Mouse (Mus musculus) embryonic facial prominence, embryonic 13.5 days (tissue): ENCODE results near the gene Pdyn. TPM values are rescaled to one million over a fixed set of nuclear protein-coding genes. Genes with fewer than 3 reads are reported as not detected.

Experiments used
- ATAC-seq: fragments of 200-750 bp; cut with Nextera tagmentation; 2 replicates; pipeline ENCODE4 v1.8.0; 2017; ENCODE audit warnings: low read depth; ENCODE audit not compliant: insufficient number of reproducible peaks, insufficient read depth, low FRiP score, low TSS enrichment
- H3K27ac ChIP-seq: fragments of 300-500 bp; sonication (generic); 2 replicates; pipeline ENCODE4 v1.5.1; 2015; ENCODE audit warnings: moderate library complexity, mild to moderate bottlenecking, inconsistent platforms
- H3K27me3 ChIP-seq: fragments of 300-500 bp; sonication (generic); 2 replicates; pipeline ENCODE4 v1.6.1; 2015; ENCODE audit warnings: mild to moderate bottlenecking, inconsistent platforms
- H3K36me3 ChIP-seq: fragments of 300-500 bp; sonication (generic); 2 replicates; pipeline ENCODE4 v1.6.1; 2015; ENCODE audit warnings: mild to moderate bottlenecking, inconsistent platforms
- H3K4me1 ChIP-seq: fragments of 300-500 bp; sonication (generic); 2 replicates; pipeline ENCODE4 v1.6.1; 2015; ENCODE audit warnings: inconsistent platforms
- H3K4me2 ChIP-seq: fragments of 300-500 bp; sonication (generic); 2 replicates; pipeline ENCODE4 v1.6.1; 2015; ENCODE audit warnings: moderate library complexity, mild to moderate bottlenecking, inconsistent platforms
- H3K4me3 ChIP-seq: fragments of 300-500 bp; sonication (generic); 2 replicates; pipeline ENCODE4 v1.5.1; 2015; ENCODE audit warnings: mild to moderate bottlenecking, inconsistent platforms
- H3K9ac ChIP-seq: fragments of 300-500 bp; sonication (generic); 2 replicates; pipeline ENCODE4 v1.6.1; 2015; ENCODE audit warnings: mild to moderate bottlenecking, inconsistent platforms
- H3K9me3 ChIP-seq: fragments of 300-500 bp; sonication (generic); 2 replicates; pipeline ENCODE4 v1.6.1; 2016; ENCODE audit warnings: inconsistent platforms
- WGBS: fragments of 180-500 bp; shearing (Covaris S2); methylation state at CpG from one replicate; pipeline ENCODE4 v1.1.7; 2015; ENCODE audit warnings: mixed read lengths; 5-methylcytosine and 5-hydroxymethylcytosine counted together
- polyA plus RNA-seq: library from polyadenylated mRNA; unstranded; fragments of >200 nt; fragmentation: Nextera tagmentation; extraction: Ambion mirVana; gene quantifications from 2 replicates; pipeline ENCODE4 v1.2.1, GENCODE M21; 2015

Pdyn gene
- polyA plus RNA-seq, 1 experiment from 2014 or later = 0.22 TPM

DNA sequence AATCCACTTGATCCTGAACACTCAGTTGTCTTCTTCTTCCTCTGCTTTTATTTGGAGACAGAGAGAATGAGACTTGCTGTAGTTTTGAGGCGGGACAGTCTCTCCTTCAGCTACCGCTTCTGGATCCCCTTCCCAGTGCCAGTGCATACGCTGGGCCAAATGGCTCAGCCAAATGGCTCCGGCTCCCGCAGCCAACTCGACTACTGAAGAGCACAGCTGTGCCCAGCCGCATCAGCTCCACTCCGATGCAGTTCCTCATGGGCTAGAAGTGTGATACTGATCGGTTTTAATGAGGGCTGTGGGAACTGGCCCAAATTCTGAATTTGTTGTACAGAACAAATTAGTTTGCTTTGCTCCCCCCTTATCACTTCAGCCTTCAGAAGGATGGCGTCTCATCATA, 12.7 kb downstream of the Pdyn start:
- 82% methylated on average over 10 of the region's 10 CpGs for WGBS
- Histone ChIP-seq H3K27me3 (no peaks in the 10 kb centered on the region), H3K36me3 (no peaks in the 10 kb centered on the region), H3K4me3 (no peak overlapping the region), H3K4me1 (no peaks in the 10 kb centered on the region), H3K9me3 (no peaks in the 10 kb centered on the region), H3K27ac (no peak overlapping the region), H3K9ac (no peak overlapping the region), H3K4me2 (no peak overlapping the region)
- no peak for ATAC-seq

GRCm38 (mm10) chr2:129684014-129684413, 15.6 kb downstream of the Pdyn start:
- no peaks in the 10 kb centered on the region for H3K9me3 ChIP-seq
- WGBS = 56% methylated on average over 4 of the region's 4 CpGs
- no peak overlapping the region for H3K4me3 ChIP-seq
- H3K36me3 ChIP-seq = no peaks in the 10 kb centered on the region
- H3K4me1 ChIP-seq = no peaks in the 10 kb centered on the region
- no peak overlapping the region for H3K9ac ChIP-seq
- H3K27ac ChIP-seq = no peak overlapping the region
- H3K27me3 ChIP-seq = no peaks in the 10 kb centered on the region
- ATAC-seq = no peak
- H3K4me2 ChIP-seq = no peak overlapping the region

- Histone ChIP-seq H3K27me3 (peaks cover 3% of the 10 kb centered on the region; the same call in 1 of the 2 replicates), H3K9me3 (no peaks in the 10 kb centered on the region), H3K36me3 (no peaks in the 10 kb centered on the region), H3K9ac (no peak overlapping the region), H3K4me2 (no peak overlapping the region), H3K4me3 (no peak overlapping the region), H3K27ac (no peak overlapping the region), H3K4me1 (no peaks in the 10 kb centered on the region)
- WGBS = 81% methylated on average over 3 of the region's 3 CpGs
- no peak for ATAC-seq
Measured at GRCm38 (mm10) chr2:129680236-129680635, 19.4 kb downstream of the Pdyn start.

DNA sequence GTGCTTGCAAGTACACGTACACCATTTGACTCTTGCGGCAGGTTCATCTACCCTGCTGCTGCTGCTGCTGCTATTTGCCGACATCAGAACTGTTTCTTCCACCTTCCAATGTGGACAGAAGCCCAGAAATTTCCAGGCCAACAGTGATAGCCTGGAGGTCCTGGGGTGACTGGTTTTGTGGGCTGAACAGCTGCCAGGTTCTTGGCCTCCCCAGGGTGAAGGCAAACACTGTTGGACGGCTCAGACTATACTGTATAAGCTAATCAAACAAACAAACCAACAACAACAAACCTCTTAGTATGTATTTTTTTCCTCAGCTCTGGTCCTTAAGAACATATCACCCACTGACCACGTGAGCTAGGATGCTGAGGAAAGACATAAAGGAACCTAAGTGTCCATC, 20.6 kb downstream of the Pdyn start:
- no peaks in the 10 kb centered on the region for H3K4me1 ChIP-seq
- no peak for ATAC-seq
- peaks cover 3% of the 10 kb centered on the region; the same call in 1 of the 2 replicates for H3K27me3 ChIP-seq
- H3K36me3 ChIP-seq = no peaks in the 10 kb centered on the region
- no peaks in the 10 kb centered on the region for H3K9me3 ChIP-seq
- 77% methylated on average over 5 of the region's 5 CpGs for WGBS
- H3K4me3 ChIP-seq = no peak overlapping the region
- no peak overlapping the region for H3K27ac ChIP-seq
- H3K9ac ChIP-seq = no peak overlapping the region
- no peak overlapping the region for H3K4me2 ChIP-seq

DNA sequence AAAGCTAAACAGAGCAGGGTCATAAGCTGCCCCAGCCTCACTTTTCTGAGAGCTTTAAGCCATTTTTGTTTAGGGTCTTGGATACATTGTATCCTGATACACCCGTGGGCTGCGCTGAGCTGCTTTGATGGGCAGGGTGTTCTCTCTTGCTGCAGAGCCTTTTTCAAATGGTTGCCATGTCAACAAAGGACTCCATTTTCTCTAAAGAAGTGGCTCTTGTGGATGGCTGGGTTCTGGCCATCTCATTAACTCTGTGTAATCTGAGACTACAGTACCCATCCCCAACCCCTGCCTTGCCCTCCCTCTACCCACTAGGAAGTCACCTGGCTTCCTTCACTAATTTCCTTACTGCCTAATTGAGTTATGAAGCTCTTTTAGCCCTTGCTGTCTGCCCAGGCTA, 22.0 kb downstream of the Pdyn start:
- Histone ChIP-seq H3K4me2 (no peak overlapping the region), H3K4me3 (no peak overlapping the region), H3K9me3 (no peaks in the 10 kb centered on the region), H3K36me3 (no peaks in the 10 kb centered on the region), H3K9ac (no peak overlapping the region), H3K27me3 (peaks cover 3% of the 10 kb centered on the region; the same call in 1 of the 2 replicates), H3K4me1 (no peaks in the 10 kb centered on the region), H3K27ac (no peak overlapping the region)
- ATAC-seq = no peak
- WGBS = 36% methylated on average over 2 of the region's 2 CpGs

- Histone ChIP-seq H3K27ac (no peak overlapping the region), H3K4me2 (no peak overlapping the region), H3K27me3 (peaks cover 3% of the 10 kb centered on the region; the same call in 1 of the 2 replicates), H3K9ac (no peak overlapping the region), H3K36me3 (no peaks in the 10 kb centered on the region), H3K4me1 (no peaks in the 10 kb centered on the region), H3K4me3 (no peak overlapping the region), H3K9me3 (no peaks in the 10 kb centered on the region)
- 0 out of 2 replicates have a peak, but pooled peaks have one; percentile 56 for ATAC-seq
- WGBS = 28% methylated on average over 13 of the region's 13 CpGs
Measured at GRCm38 (mm10) chr2:129674935-129675634, 24.6 kb downstream of the Pdyn start.

DNA sequence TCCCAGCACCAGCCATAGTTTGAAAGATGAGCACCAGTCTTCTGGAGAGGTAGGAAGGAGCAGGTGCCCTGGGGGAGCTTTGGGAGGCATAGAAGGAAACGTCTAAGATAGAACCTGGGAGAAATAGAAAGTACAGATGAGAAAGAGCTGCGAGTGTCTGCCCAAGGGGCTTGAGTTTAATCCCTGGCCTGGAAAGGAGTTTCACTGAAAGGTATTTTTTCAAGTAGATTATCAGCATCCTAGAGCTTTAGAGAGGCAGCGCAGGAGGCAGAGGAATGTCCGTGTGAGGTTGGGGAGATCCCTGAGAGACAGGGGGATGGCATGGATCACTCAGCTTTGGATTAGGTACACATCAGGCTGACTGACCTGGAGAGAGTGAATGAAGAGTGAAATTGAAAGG, 27.7 kb downstream of the Pdyn start:
- WGBS = 69% methylated on average over 4 of the region's 4 CpGs
- Histone ChIP-seq H3K4me2 (no peak overlapping the region), H3K4me3 (no peak overlapping the region), H3K36me3 (no peaks in the 10 kb centered on the region), H3K9me3 (no peaks in the 10 kb centered on the region), H3K27ac (no peak overlapping the region), H3K27me3 (peaks cover 3% of the 10 kb centered on the region; the same call in 1 of the 2 replicates), H3K4me1 (no peaks in the 10 kb centered on the region), H3K9ac (no peak overlapping the region)
- ATAC-seq = no peak

DNA sequence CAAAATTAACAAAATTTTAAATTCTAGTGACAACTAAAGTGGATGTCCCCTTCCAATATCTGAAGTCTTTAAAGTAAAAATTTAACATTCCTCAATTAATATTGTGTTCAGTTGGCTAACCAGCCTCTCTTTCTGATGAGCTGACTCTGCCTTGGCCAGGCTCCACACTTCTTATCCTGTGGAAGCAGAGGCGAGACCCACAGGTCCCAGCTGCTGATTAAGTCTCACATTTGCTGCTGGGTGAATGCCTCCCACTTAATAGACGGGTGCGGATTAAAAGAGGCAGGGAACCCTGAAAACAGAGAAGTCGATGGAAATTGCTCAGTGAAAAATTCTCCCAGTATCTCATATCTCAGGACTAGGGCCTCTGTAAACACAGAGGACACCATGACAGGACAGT, 37.2 kb downstream of the Pdyn start:
- WGBS = 73% methylated on average over 4 of the region's 4 CpGs
- Histone ChIP-seq H3K27ac (no peak overlapping the region), H3K9ac (no peak overlapping the region), H3K4me2 (no peak overlapping the region), H3K9me3 (no peaks in the 10 kb centered on the region), H3K27me3 (no peaks in the 10 kb centered on the region), H3K36me3 (no peaks in the 10 kb centered on the region), H3K4me3 (no peak overlapping the region), H3K4me1 (no peaks in the 10 kb centered on the region)
- ATAC-seq = no peak

- H3K27ac ChIP-seq = no peak overlapping the region
- H3K4me1 ChIP-seq = no peaks in the 10 kb centered on the region
- no peaks in the 10 kb centered on the region for H3K36me3 ChIP-seq
- H3K27me3 ChIP-seq = no peaks in the 10 kb centered on the region
- H3K4me3 ChIP-seq = no peak overlapping the region
- no peaks in the 10 kb centered on the region for H3K9me3 ChIP-seq
- H3K9ac ChIP-seq = no peak overlapping the region
- WGBS = 65% methylated on average over 6 of the region's 6 CpGs
- ATAC-seq = no peak
- no peak overlapping the region for H3K4me2 ChIP-seq
Measured at GRCm38 (mm10) chr2:129660020-129660419, 39.6 kb downstream of the Pdyn start.

DNA sequence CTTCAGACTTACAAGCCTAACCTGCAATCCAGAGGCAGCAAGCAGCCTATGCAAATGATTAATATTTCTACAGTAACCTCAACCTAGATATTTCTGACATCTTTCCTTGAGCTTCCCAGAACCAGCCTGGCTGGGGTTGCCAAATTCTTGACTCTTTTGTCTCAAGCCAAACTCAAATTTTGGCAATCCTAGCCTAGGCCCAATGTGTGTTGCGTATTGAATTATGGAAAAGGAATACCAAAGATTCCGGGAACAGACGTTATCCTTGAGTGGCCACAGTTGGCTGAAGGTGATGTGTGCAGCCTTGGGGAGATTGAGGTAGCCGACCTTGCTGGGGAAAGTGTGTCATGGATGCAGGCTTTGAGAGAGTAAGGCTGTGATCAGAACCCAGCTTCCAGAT, 40.8 kb downstream of the Pdyn start:
- Histone ChIP-seq H3K27ac (no peak overlapping the region), H3K27me3 (no peaks in the 10 kb centered on the region), H3K36me3 (no peaks in the 10 kb centered on the region), H3K9ac (no peak overlapping the region), H3K4me3 (no peak overlapping the region), H3K4me1 (no peaks in the 10 kb centered on the region), H3K9me3 (no peaks in the 10 kb centered on the region), H3K4me2 (no peak overlapping the region)
- no peak for ATAC-seq
- WGBS = 86% methylated on average over 4 of the region's 4 CpGs

GRCm38 (mm10) chr2:129655033-129655432, 44.6 kb downstream of the Pdyn start:
- no peak overlapping the region for H3K27ac ChIP-seq
- H3K4me3 ChIP-seq = no peak overlapping the region
- H3K27me3 ChIP-seq = no peaks in the 10 kb centered on the region
- WGBS = 83% methylated on average over 4 of the region's 4 CpGs
- H3K9me3 ChIP-seq = no peaks in the 10 kb centered on the region
- no peaks in the 10 kb centered on the region for H3K4me1 ChIP-seq
- H3K9ac ChIP-seq = no peak overlapping the region
- no peak overlapping the region for H3K4me2 ChIP-seq
- H3K36me3 ChIP-seq = no peaks in the 10 kb centered on the region
- no peak for ATAC-seq

- no peak overlapping the region for H3K27ac ChIP-seq
- no peaks in the 10 kb centered on the region for H3K27me3 ChIP-seq
- no peaks in the 10 kb centered on the region for H3K36me3 ChIP-seq
- H3K4me3 ChIP-seq = no peak overlapping the region
- WGBS = 80% methylated on average over 4 of the region's 4 CpGs
- no peaks in the 10 kb centered on the region for H3K9me3 ChIP-seq
- H3K4me1 ChIP-seq = no peaks in the 10 kb centered on the region
- no peak overlapping the region for H3K4me2 ChIP-seq
- H3K9ac ChIP-seq = no peak overlapping the region
- ATAC-seq = no peak
Measured at GRCm38 (mm10) chr2:129654233-129654950, 45.3 kb downstream of the Pdyn start.
